Mouse (Mus musculus): ENCODE measurements around the gene Zfp950.
A peak's percentile ranks its signal among the peaks of the same experiment; 100 is the strongest.

The Zfp950 gene

DNA sequence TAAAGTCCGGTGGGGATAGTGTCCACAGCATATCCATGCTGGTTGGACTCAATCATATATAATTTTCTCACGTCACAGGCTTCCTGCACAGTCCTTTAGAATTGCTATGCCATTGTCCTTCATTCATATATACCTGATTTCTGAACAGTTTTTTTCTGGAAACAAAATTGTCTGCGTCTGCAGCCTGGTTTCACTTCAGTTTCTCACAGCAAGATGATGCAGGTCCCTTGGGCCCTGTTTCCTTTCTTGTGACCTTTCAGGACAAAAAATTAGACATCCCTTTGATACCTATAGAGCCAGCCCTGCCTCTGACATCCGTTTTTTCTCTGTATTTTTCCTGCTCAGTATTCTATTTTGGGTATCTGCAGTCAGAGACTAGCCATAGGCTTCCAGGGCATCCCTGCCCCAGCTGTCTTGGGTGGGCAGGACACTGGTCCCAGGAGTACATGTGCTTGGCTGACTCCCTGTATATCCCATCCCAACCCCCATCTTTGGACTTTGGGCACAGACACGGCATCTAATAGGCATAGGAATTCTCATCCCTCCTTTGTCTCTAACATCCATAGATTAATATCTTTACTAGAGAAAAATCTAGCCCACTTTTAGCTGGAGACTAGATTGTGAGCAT is 83.7 kb downstream of the Zfp950 start:
- no peak for DNase-seq

GRCm38 (mm10) chr19:61052786-61053185 is 87.9 kb downstream of the Zfp950 start:
- DNase-seq, result no peak

GRCm38 (mm10) chr19:61052008-61052407 is 88.6 kb downstream of the Zfp950 start:
- no peak for DNase-seq

- DNase-seq, result no peak
Observed at GRCm38 (mm10) chr19:61051151-61051550, 89.5 kb downstream of the Zfp950 start.

GRCm38 (mm10) chr19:61049413-61049812 is 91.2 kb downstream of the Zfp950 start:
- no peak for DNase-seq

- DNase-seq, result no peak
Observed at GRCm38 (mm10) chr19:61048646-61049045, 92.0 kb downstream of the Zfp950 start.

GRCm38 (mm10) chr19:61039151-61039550 is 101.5 kb downstream of the Zfp950 start:
- DNase-seq, result no peak

DNA sequence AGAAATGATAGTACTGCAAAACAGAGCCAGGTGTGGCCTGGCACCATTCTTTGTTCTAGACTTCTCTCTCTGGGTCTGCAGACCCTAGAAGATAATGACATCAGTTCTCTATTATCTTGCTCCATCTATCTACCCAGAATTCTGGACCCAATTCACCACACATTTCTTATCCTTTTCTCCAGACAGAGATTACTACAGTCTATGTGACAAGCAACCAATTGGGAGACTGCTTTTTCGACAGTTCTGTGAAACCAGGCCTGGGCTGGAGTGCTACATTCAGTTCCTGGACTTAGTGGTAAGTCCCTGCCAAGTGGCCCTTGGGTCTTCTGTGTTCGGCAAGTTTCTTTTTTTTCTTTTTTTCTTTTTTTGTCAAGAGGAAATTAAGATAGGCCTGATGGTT is 109.1 kb downstream of the Zfp950 start:
- no peak for DNase-seq

DNA sequence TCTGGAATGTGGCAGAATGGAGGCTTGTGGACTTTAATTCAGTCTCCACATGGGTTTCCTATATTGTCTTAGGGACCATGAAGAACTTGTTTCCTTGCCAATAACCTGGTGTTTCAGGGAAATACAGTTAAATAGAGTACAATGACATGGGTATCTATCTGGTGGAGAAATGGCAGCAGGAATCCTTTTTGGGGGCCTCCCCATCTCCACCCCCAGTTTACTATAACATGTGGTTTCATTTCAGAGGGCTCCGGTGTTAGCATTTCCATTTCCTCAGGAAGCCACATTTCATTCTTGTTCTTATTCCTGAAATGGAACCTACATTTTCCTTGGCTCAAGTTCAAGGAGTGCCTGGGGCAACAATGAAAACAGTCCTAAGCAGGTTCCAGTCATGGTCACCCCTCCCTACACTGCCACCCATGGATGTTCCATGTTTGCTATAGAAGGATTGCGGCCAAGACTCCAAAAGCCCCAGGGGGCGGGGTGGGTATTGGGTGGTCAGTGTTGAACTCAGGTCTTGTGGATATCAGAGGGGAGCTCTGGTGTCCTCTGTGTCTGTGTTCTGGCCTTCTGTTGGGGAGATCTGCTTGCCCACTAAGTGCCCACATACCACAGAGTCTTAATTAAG is 118.6 kb downstream of the Zfp950 start:
- peak; percentile 14 for DNase-seq

DNA sequence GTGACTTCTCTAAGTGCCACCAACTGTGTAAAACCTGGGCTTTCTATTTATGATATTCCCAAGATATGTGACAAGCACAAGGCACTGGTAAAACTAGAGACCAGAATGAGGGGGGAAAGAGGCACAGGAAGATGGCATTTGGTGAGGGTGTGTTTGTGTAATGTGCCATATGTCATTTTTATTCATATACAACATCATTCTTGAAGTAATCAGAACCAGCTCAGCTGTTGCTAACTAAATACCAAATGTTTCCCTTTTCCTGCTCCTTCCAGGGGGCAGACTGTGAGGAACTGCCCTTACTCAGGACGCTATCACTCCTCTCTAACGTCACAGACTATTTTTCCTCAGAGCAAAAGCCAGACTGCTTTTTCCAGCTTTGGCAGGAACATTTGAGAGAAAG is 119.1 kb downstream of the Zfp950 start:
- no peak for DNase-seq

- DNase-seq, result no peak
Observed at GRCm38 (mm10) chr19:61017477-61018266, 123.0 kb downstream of the Zfp950 start.

DNA sequence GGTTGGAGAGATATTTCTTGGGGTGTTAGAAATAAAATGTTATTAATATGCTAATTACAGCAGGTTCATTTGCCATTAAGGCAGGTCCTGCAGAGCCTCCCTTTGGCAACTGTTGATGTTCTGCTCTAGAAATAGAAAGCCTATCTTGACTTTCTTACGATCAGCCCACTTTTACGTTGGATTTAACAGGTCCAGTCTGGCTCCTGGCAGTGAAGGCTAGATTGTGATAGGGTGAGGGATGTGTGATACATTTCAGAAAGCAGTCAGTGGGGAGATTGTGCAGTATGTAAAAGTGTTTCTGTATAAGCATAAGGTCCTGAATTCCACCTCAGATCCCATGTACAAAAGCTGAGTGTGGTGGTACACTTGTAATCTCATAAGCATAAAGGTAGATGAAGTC is 131.4 kb downstream of the Zfp950 start:
- DNase-seq, result peak; percentile 24
